Mouse (Mus musculus) adrenal gland, postnatal 4 days (tissue): ENCODE data around the gene Bnipl. TPM values are rescaled to one million over a fixed set of nuclear protein-coding genes. Genes with fewer than 3 reads are reported as not detected.

ENCODE experiments used
- DNase-seq, 2 experiments: peaks; one replicate each; pipeline ENCODE4 v3.0.0; 2021 to 2022; ENCODE audit warnings: low spot score in 2 of 2, mixed read lengths in 2 of 2
- total RNA-seq, 2 experiments: library from RNA; stranded (reverse); gene quantifications; 2 replicates each; pipeline ENCODE4 v1.2.3; 2021

The Bnipl gene
- total RNA-seq, 2 experiments from 2014 or later, result 0.90 TPM; not detected in 1

GRCm38 (mm10) chr3:95281216-95282126 is 30.5 kb upstream of the Bnipl start, which contains the start of the genes Mindy1 and Prune1:
Gene Mindy1, plus strand, starts transcription at chr3:95281345.
Gene Prune1, minus strand, starts transcription at chr3:95282076.
- DNase-seq, result peak; percentile 93 to 97

- DNase-seq, result no peak
Observed at GRCm38 (mm10) chr3:95280747-95281146, 29.8 kb upstream of the Bnipl start.

- no peak for DNase-seq
Observed at GRCm38 (mm10) chr3:95277149-95277551, 26.2 kb upstream of the Bnipl start.

GRCm38 (mm10) chr3:95276428-95276934 is 25.5 kb upstream of the Bnipl start:
- no peak for DNase-seq

- DNase-seq, result no peak
Observed at GRCm38 (mm10) chr3:95275161-95275560, 24.2 kb upstream of the Bnipl start.

GRCm38 (mm10) chr3:95274453-95274852 is 23.5 kb upstream of the Bnipl start:
- DNase-seq, result no peak

GRCm38 (mm10) chr3:95273471-95273870 is 22.5 kb upstream of the Bnipl start:
- DNase-seq, result no peak

- DNase-seq, result no peak
Observed at GRCm38 (mm10) chr3:95270766-95271364, 19.9 kb upstream of the Bnipl start.

GRCm38 (mm10) chr3:95269789-95270188 is 18.8 kb upstream of the Bnipl start:
- no peak for DNase-seq

GRCm38 (mm10) chr3:95267855-95268254 is 16.9 kb upstream of the Bnipl start:
- DNase-seq, result no peak

GRCm38 (mm10) chr3:95266052-95266451 is 15.1 kb upstream of the Bnipl start:
- DNase-seq, result no peak

GRCm38 (mm10) chr3:95264724-95265123 is 13.7 kb upstream of the Bnipl start:
- DNase-seq, result no peak

GRCm38 (mm10) chr3:95263089-95263739 is 12.2 kb upstream of the Bnipl start:
- DNase-seq, result peak in 1 of 2 experiments; percentile 56

- no peak for DNase-seq
Observed at GRCm38 (mm10) chr3:95261975-95262374, 11.0 kb upstream of the Bnipl start.

- DNase-seq, result no peak
Observed at GRCm38 (mm10) chr3:95256931-95257330, 5.9 kb upstream of the Bnipl start.

GRCm38 (mm10) chr3:95250361-95250760 is 632 bp downstream of the Bnipl start:
- DNase-seq, result no peak

GRCm38 (mm10) chr3:95247660-95248336 is 3.2 kb downstream of the Bnipl start:
- no peak for DNase-seq

- DNase-seq, result no peak
Observed at GRCm38 (mm10) chr3:95246465-95247231, 4.3 kb downstream of the Bnipl start.

- DNase-seq, result no peak
Observed at GRCm38 (mm10) chr3:95243086-95243485, 7.9 kb downstream of the Bnipl start.

GRCm38 (mm10) chr3:95241498-95241897 is 9.5 kb downstream of the Bnipl start, which contains the start of gene Gm128:
Gene Gm128, minus strand, starts transcription at chr3:95241598.
- DNase-seq, result no peak
